Mouse (Mus musculus): ENCODE data around the gene Fam89b.
A peak's percentile ranks its signal among the peaks of the same experiment; 100 is the strongest.
"Not testable (repeated sequence)": the region's sequence is repeated elsewhere in the genome, so short reads cannot be mapped to it uniquely, and the experiment has no call there.

Gene Fam89b

GRCm38 (mm10) chr19:5711218-5711617 is 18.2 kb downstream of the Fam89b start:
- DNase-seq (ENCODE audit: low spot score) = peak; percentile 54

- no peak for DNase-seq (ENCODE audit: low spot score)
Observed at GRCm38 (mm10) chr19:5710581-5710980, 18.9 kb downstream of the Fam89b start.

GRCm38 (mm10) chr19:5710068-5710467 is 19.4 kb downstream of the Fam89b start:
- DNase-seq (ENCODE audit: low spot score) = no peak

GRCm38 (mm10) chr19:5704801-5705571 is 24.5 kb downstream of the Fam89b start:
- no peak for DNase-seq (ENCODE audit: low spot score)

- DNase-seq (ENCODE audit: low spot score) = no peak
Observed at GRCm38 (mm10) chr19:5704163-5704800, 25.2 kb downstream of the Fam89b start, which contains the start of gene Kcnk7. Kcnk7 (plus strand) TSS chr19:5704367.

GRCm38 (mm10) chr19:5695849-5696462 is 33.5 kb downstream of the Fam89b start:
- no peak for DNase-seq (ENCODE audit: low spot score)

GRCm38 (mm10) chr19:5693801-5694200 is 35.7 kb downstream of the Fam89b start:
- DNase-seq (ENCODE audit: low spot score) = no peak

- DNase-seq (ENCODE audit: low spot score) = no peak
Observed at GRCm38 (mm10) chr19:5692913-5693396, 36.5 kb downstream of the Fam89b start.

- DNase-seq (ENCODE audit: low spot score) = no peak
Observed at GRCm38 (mm10) chr19:5692086-5692912, 37.2 kb downstream of the Fam89b start.

- DNase-seq (ENCODE audit: low spot score) = no peak
Observed at GRCm38 (mm10) chr19:5691601-5692000, 37.9 kb downstream of the Fam89b start.

- DNase-seq (ENCODE audit: low spot score) = no peak
Observed at GRCm38 (mm10) chr19:5690343-5690735, 39.1 kb downstream of the Fam89b start.

- peak; percentile 75 for DNase-seq (ENCODE audit: low spot score)
Observed at GRCm38 (mm10) chr19:5689565-5690342, 39.7 kb downstream of the Fam89b start.

- DNase-seq (ENCODE audit: low spot score) = no peak
Observed at GRCm38 (mm10) chr19:5689088-5689428, 40.4 kb downstream of the Fam89b start.

GRCm38 (mm10) chr19:5688200-5689087 is 41.0 kb downstream of the Fam89b start, which contains the start of the genes Map3k11 and Pcnx3:
Map3k11 (plus strand) TSS chr19:5688742.
Pcnx3 (minus strand) TSS chr19:5688908.
- peak; percentile 92 for DNase-seq (ENCODE audit: low spot score)

GRCm38 (mm10) chr19:5687738-5688137 is 41.7 kb downstream of the Fam89b start:
- DNase-seq (ENCODE audit: low spot score) = no peak

GRCm38 (mm10) chr19:5686954-5687353 is 42.5 kb downstream of the Fam89b start:
- DNase-seq (ENCODE audit: low spot score) = not testable (repeated sequence)

- no peak for DNase-seq (ENCODE audit: low spot score)
Observed at GRCm38 (mm10) chr19:5686437-5686836, 43.0 kb downstream of the Fam89b start.

GRCm38 (mm10) chr19:5685861-5686260 is 43.6 kb downstream of the Fam89b start:
- DNase-seq (ENCODE audit: low spot score) = no peak

- DNase-seq (ENCODE audit: low spot score) = no peak
Observed at GRCm38 (mm10) chr19:5685431-5685830, 44.0 kb downstream of the Fam89b start.

GRCm38 (mm10) chr19:5684985-5685384 is 44.5 kb downstream of the Fam89b start:
- no peak for DNase-seq (ENCODE audit: low spot score)

Measured in urinary bladder, postnatal 25 days (tissue).